Mouse (Mus musculus) midbrain, embryonic 11.5 days (tissue): ENCODE measurements around the gene H2al1m. TPM values are rescaled to one million over a fixed set of nuclear protein-coding genes. Genes with fewer than 3 reads are reported as not detected.
"Not testable (repeated sequence)": the region's sequence is repeated elsewhere in the genome, so short reads cannot be mapped to it uniquely, and the experiment has no call there.

Experiments
- ATAC-seq: fragments of 200-750 bp; cut with Nextera tagmentation; 2 replicates; pipeline ENCODE4 v1.8.0; 2017; ENCODE audit warnings: moderate TSS enrichment, moderate library complexity; ENCODE audit not compliant: low FRiP score
- DNase-seq: peaks from one replicate; pipeline ENCODE4 v3.0.0; 2015; ENCODE audit warnings: low spot score; ENCODE audit errors: missing footprints
- H3K27ac ChIP-seq: fragments of 300-500 bp; sonication (generic); 2 replicates; pipeline ENCODE4 v1.5.1; 2014; ENCODE audit warnings: low read depth, low read length
- H3K27me3 ChIP-seq: fragments of 300-500 bp; sonication (generic); 2 replicates; pipeline ENCODE4 v1.6.1; 2014; ENCODE audit warnings: mild to moderate bottlenecking, low read length, moderate library complexity, mixed read lengths; ENCODE audit not compliant: control insufficient read depth, insufficient read depth
- H3K36me3 ChIP-seq: fragments of 300-500 bp; sonication (generic); 2 replicates; pipeline ENCODE4 v1.6.1; 2014; ENCODE audit warnings: mild to moderate bottlenecking, low read length, moderate library complexity, mixed read lengths; ENCODE audit not compliant: control insufficient read depth, insufficient read depth
- H3K4me1 ChIP-seq: fragments of 300-500 bp; sonication (generic); 2 replicates; pipeline ENCODE4 v1.6.1; 2014; ENCODE audit warnings: low read length; ENCODE audit not compliant: control insufficient read depth, insufficient read depth
- H3K4me2 ChIP-seq: fragments of 300-500 bp; sonication (generic); 2 replicates; pipeline ENCODE4 v1.6.1; 2014; ENCODE audit warnings: mild to moderate bottlenecking, moderate library complexity
- H3K4me3 ChIP-seq: fragments of 300-500 bp; sonication (generic); 2 replicates; pipeline ENCODE4 v1.5.1; 2014; ENCODE audit warnings: low read depth, low read length
- H3K9ac ChIP-seq: fragments of 300-500 bp; sonication (generic); 2 replicates; pipeline ENCODE4 v1.6.1; 2014; ENCODE audit warnings: low read length
- H3K9me3 ChIP-seq: fragments of 300-500 bp; sonication (generic); 2 replicates; pipeline ENCODE4 v1.6.1; 2016; ENCODE audit warnings: low read length; ENCODE audit not compliant: control insufficient read depth
- WGBS: fragments of 180-500 bp; shearing (Covaris S2); extraction: QIAGEN DNeasy Blood & Tissue Kit; methylation state at CpG from one replicate; pipeline ENCODE4 v1.1.7; 2014; 5-methylcytosine and 5-hydroxymethylcytosine counted together
- polyA plus RNA-seq: library from polyadenylated mRNA; unstranded; fragments of >200 nt; fragmentation: Nextera tagmentation; extraction: Ambion mirVana; gene quantifications from 2 replicates; pipeline ENCODE4 v1.2.1, GENCODE M21; 2014

Gene H2al1m
- polyA plus RNA-seq: 0.46 TPM in 1 of 2 replicates, not detected in the other

DNA sequence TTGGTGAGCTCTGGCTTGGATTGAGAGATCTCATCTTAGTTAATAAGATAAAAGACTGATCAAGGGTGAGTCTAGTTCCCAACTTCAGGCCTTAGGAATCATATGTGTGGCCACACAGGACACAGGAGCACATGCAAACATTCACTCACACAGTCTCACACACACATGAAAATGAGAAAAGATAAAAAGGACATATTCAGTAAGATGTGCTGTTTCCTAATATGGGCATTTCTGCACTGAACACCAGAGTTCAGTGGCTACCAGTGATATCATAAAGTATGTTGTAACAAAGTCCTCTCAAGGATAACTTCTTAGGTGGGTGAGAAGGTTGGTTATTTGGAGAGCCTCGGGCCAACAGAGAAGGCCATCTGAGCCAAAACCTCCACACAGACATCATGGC is at the start of gene H2al1m:
H2al1m (plus strand) TSS at position 301 of the 400 bp plus-strand sequence.
- H3K36me3 ChIP-seq, ATAC-seq, H3K4me1 ChIP-seq, H3K27me3 ChIP-seq, H3K27ac ChIP-seq, H3K9ac ChIP-seq, DNase-seq, H3K4me3 ChIP-seq, H3K4me2 ChIP-seq, H3K9me3 ChIP-seq: not testable (repeated sequence)
- no CpG with 5 or more reads among the region's 1 CpGs for WGBS

DNA sequence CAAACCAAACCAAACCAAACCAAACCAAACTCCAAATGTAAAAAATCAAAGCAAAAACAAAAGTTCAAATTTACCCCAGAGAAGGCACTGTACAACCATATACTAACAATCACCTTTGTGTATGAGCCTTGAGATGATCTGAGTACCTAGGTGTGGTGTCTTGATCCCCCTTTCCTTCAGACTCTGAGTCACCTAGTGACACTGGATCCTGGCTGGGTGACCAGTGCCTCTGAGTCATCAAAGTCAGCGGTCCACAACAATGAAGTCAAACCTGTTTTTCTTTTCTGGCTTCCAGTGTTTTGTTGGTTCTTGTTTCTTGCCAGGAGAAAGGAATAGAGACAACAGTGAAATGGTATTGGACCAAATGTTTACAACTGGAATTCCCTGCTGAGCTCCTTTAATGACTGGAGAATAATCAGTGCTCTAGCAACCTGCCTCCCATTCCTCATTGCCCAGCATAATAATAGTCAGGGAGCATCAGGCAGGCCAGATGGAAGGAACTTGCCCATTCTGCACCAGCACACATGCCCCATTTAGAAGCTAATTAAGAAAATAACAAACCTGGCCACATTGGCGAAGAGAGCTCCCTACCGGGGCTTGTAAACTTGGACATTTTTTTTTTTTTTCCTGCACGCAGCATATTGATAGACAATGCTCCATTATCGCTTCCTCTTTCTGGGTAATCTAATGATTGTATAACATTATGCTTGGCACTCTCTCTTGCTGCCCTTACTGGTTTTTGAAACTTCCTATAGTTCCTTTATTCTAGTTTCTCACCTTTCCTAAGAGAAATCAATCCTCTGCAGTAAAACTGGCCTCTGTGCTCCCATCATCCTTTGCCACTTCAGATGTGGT is 42.6 kb upstream of the H2al1m start:
- ATAC-seq: no peak

DNA sequence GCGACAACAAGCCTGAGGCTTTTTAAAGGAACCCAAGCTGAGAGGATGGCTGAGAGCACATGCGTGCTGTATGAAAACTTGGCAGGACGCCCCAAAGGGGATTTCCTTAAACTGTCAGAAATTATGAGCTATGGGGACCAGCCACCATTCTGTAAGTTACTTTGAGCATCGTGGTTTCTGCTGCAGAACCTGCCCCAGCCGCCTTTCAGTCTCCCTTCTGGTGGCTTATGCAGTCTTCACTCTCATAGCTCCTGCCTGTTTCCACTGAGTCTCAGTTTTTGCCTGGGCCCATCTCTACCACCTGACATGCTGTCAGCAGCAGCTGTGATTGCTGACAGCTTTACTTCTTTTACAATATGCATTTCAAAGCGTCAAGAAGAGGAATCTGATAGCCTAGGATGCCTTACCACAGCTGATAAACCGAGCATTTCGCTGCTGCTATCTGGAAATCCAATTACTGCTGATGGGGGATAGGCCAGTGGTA is 40.1 kb upstream of the H2al1m start:
- no peaks in the 10 kb centered on the region for H3K9me3 ChIP-seq
- H3K4me1 ChIP-seq: no peaks in the 10 kb centered on the region
- ATAC-seq (no peak), DNase-seq (no peak)
- H3K9ac ChIP-seq: no peak overlapping the region
- WGBS: 71% methylated on average over 8 of the region's 8 CpGs
- no peak overlapping the region for H3K4me2 ChIP-seq
- no peak overlapping the region for H3K4me3 ChIP-seq
- H3K36me3 ChIP-seq: no peaks in the 10 kb centered on the region
- H3K27me3 ChIP-seq: no peaks in the 10 kb centered on the region
- H3K27ac ChIP-seq: no peak overlapping the region; the same call in 1 of the 2 replicates

More for the DNA sequence above, 42.6 kb upstream of the H2al1m start:
- Histone ChIP-seq H3K27me3 (no peaks in the 10 kb centered on the region), H3K9ac (no peak overlapping the region), H3K4me1 (no peaks in the 10 kb centered on the region), H3K9me3 (no peaks in the 10 kb centered on the region), H3K4me2 (no peak overlapping the region), H3K27ac (no peak overlapping the region), H3K36me3 (no peaks in the 10 kb centered on the region), H3K4me3 (no peak overlapping the region)
- WGBS: 82% methylated on average over 5 of the region's 5 CpGs
- DNase-seq: no peak

DNA sequence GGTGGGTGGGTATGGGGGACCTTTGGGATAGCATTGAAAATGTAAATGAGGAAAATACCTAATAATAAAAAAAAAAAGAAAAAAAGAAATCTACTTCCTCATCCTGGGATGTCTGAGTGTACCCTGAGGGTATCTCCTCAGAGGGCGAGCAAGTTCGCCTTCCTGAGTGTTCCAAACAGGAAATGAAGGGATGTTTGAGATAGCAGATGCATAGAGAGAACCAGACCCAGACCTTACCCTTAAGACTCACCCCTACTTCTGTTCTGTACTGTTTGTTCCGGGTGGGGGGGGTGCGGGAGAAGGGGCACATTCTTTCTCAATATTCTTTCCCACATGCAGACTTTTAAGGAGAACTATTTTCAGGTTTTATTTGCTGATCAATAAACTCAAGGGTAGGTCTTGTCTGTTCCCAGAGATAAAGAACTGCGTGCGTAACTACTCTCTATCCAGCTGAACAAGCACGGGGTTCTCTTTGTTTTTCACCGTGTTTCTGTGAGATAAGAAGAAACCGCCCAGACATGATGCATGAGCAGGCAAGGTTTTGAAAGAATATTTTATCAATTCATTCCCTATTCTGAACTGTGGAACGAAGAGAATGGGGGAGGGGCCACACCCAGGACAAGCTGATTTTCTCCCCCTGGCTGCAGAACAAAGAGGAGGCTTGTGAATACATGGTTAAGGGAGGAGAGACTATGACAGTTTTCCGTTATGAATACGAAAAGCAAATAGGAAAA is 38.8 kb upstream of the H2al1m start:
- Histone ChIP-seq H3K9ac (no peak overlapping the region), H3K27ac (no peak overlapping the region), H3K36me3 (no peaks in the 10 kb centered on the region), H3K4me3 (no peak overlapping the region), H3K9me3 (no peaks in the 10 kb centered on the region), H3K4me1 (no peaks in the 10 kb centered on the region), H3K27me3 (no peaks in the 10 kb centered on the region), H3K4me2 (no peak overlapping the region)
- peak; percentile 59; the same call in 1 of the 2 replicates for ATAC-seq
- WGBS: 67% methylated on average over 12 of the region's 12 CpGs
- no peak for DNase-seq

DNA sequence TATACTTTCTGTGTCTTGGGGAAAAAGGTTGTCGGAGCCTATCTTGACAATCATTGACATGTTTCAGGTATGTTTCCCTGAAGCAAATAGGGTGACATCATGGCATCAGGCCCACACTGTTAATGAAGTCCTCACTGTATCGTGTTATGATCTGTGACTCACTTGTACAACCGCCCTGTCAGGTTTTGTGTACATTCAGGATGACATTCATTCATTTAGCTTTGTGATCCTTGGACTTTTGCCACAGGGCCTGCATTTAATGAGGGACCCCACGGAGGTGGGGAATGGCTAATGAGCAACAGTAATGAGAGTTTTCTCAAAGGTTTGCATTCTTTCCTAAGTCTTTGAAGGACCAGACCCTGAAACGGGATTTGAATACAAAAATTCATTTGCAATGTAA is 34.7 kb upstream of the H2al1m start:
- H3K27me3 ChIP-seq: no peaks in the 10 kb centered on the region
- ATAC-seq (no peak), DNase-seq (no peak)
- H3K4me3 ChIP-seq: no peak overlapping the region
- 71% methylated on average over 5 of the region's 5 CpGs for WGBS
- no peaks in the 10 kb centered on the region for H3K9me3 ChIP-seq
- no peak overlapping the region for H3K27ac ChIP-seq
- no peaks in the 10 kb centered on the region for H3K4me1 ChIP-seq
- H3K36me3 ChIP-seq: no peaks in the 10 kb centered on the region
- no peak overlapping the region for H3K4me2 ChIP-seq
- no peak overlapping the region for H3K9ac ChIP-seq

DNA sequence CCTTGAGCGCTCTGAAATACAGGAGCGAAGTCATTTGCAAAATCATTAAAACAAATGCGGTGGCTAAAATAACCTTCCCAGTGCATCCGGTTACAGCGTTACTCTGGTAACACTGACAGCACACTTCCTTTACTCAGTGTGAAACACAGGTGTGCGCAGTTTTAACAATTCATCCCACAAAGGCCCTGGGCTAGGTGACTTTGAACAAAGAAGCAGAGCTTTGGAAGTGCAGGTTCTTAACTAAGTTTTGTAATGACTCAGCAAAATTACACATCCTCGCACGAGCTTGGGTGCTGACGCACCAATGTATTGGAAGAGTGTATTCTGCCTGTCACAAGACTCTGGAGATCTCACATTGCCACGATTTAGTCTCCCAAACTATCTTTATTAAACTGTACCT is 29.6 kb upstream of the H2al1m start:
- no peaks in the 10 kb centered on the region for H3K9me3 ChIP-seq
- 85% methylated on average over 10 of the region's 10 CpGs for WGBS
- no peak overlapping the region for H3K4me2 ChIP-seq
- H3K4me1 ChIP-seq: no peaks in the 10 kb centered on the region
- H3K27me3 ChIP-seq: no peaks in the 10 kb centered on the region
- no peak overlapping the region for H3K9ac ChIP-seq
- ATAC-seq: no peak
- H3K27ac ChIP-seq: no peak overlapping the region
- H3K4me3 ChIP-seq: no peak overlapping the region
- no peaks in the 10 kb centered on the region for H3K36me3 ChIP-seq
- DNase-seq: no peak

DNA sequence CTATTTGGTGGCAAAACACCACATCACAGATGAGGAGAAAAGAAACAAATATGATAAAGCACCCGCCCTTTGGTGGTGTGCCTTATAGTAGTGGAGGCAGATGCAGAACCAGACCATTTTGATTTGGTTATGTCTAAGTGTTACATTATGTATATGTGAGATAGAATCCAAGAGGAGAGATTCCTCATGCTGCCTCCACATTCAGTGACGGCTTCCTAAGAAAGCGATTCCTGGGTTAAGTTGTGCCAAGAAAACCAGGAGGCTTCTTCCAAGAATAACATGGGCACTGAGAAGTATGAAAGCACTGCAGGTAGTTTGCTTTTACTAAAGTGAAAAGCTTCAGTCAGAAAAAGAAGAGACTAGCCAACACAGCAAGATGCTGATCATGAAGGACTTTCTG is 28.7 kb upstream of the H2al1m start:
- H3K9me3 ChIP-seq: no peaks in the 10 kb centered on the region
- no peak overlapping the region for H3K9ac ChIP-seq
- ATAC-seq: no peak
- WGBS: 94% methylated on average over 3 of the region's 3 CpGs
- no peaks in the 10 kb centered on the region for H3K36me3 ChIP-seq
- no peak overlapping the region for H3K27ac ChIP-seq
- H3K4me1 ChIP-seq: no peaks in the 10 kb centered on the region
- H3K27me3 ChIP-seq: no peaks in the 10 kb centered on the region
- H3K4me3 ChIP-seq: no peak overlapping the region
- DNase-seq: no peak
- no peak overlapping the region for H3K4me2 ChIP-seq

DNA sequence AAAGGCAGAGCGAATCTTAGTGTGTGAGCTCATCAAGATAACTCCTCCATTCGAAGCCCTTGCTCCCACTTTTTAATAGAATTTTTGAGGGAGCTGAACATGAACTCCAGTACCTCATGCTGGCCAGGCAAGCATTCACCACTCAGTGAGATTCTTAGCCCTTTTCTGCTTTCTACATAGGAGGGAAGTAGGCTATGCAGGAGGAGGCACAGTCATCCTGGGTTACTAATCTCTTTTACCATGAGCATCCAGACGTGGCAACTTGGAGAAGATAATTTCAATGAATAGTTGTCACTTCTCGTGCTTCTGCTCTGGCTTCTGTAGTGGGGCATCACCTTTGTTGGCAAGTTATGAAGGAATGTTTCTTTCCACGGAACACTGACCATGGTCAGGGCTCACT is 26.8 kb upstream of the H2al1m start, which contains the start of gene Gm14862:
Gm14862 (minus strand) TSS at position 134 of the 400 bp plus-strand sequence.
- H3K27me3 ChIP-seq: no peaks in the 10 kb centered on the region
- DNase-seq (no peak), ATAC-seq (no peak)
- 79% methylated on average over 5 of the region's 5 CpGs for WGBS
- H3K9me3 ChIP-seq: no peaks in the 10 kb centered on the region
- no peak within 1 kb of the TSS for H3K4me3 ChIP-seq
- H3K27ac ChIP-seq: no peak within 1 kb of the TSS
- H3K4me2 ChIP-seq: no peak within 1 kb of the TSS
- no peak within 1 kb of the TSS for H3K9ac ChIP-seq
- no peaks in the 10 kb centered on the region for H3K36me3 ChIP-seq
- no peaks in the 10 kb centered on the region for H3K4me1 ChIP-seq

DNA sequence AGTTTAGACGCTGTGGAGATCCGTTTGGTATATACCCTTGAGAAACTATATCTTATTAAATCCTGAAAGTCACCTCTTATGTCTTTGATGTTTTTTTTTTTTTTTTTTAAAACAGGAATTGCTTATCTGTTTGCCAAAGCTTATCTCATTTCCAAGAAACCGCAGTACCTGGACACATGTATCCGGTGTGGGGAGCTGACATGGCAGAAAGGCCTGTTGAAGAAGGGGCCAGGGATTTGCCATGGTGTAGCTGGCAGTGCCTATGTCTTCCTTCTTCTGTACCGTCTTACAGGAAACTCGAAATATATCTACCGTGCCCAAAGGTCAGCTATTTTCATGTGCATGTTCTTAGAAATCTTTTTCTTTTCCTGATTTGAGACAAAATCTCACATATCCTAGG is 25.7 kb upstream of the H2al1m start:
- Histone ChIP-seq H3K4me2 (no peak overlapping the region), H3K4me1 (no peaks in the 10 kb centered on the region), H3K9ac (no peak overlapping the region), H3K4me3 (no peak overlapping the region), H3K36me3 (no peaks in the 10 kb centered on the region), H3K27me3 (no peaks in the 10 kb centered on the region), H3K27ac (no peak overlapping the region), H3K9me3 (no peaks in the 10 kb centered on the region)
- WGBS: 90% methylated on average over 7 of the region's 7 CpGs
- ATAC-seq: no peak
- DNase-seq: no peak
